Mouse (Mus musculus): ENCODE results near the gene Unc45a. TPM values are rescaled to one million over a fixed set of nuclear protein-coding genes. Genes with fewer than 3 reads are reported as not detected.

Unc45a gene
- polyA plus RNA-seq, 1 experiment from 2014 or later: 45.5 TPM

GRCm38 (mm10) chr7:80287736-80288135 is 53.1 kb downstream of the Unc45a start:
- no peaks in the 10 kb centered on the region for H3K4me1 ChIP-seq
- H3K9me3 ChIP-seq: no peaks in the 10 kb centered on the region
- WGBS: 87% methylated on average over 10 of the region's 10 CpGs
- no peaks in the 10 kb centered on the region for H3K27me3 ChIP-seq
- no peak overlapping the region for H3K27ac ChIP-seq
- H3K4me3 ChIP-seq (replicated peaks): no peak overlapping the region
- peaks cover 74% of the 10 kb centered on the region for H3K36me3 ChIP-seq (replicated peaks)
- no peak overlapping the region for H3K4me2 ChIP-seq
- no peak overlapping the region for H3K9ac ChIP-seq
- no peak for ATAC-seq (ENCODE audit: low FRiP score)

GRCm38 (mm10) chr7:80285725-80286124 is 55.1 kb downstream of the Unc45a start:
- Histone ChIP-seq H3K36me3 (replicated peaks) (peaks cover 71% of the 10 kb centered on the region), H3K4me3 (replicated peaks) (no peak overlapping the region), H3K4me2 (no peak overlapping the region), H3K27ac (no peak overlapping the region), H3K9me3 (no peaks in the 10 kb centered on the region), H3K4me1 (no peaks in the 10 kb centered on the region), H3K9ac (no peak overlapping the region), H3K27me3 (no peaks in the 10 kb centered on the region)
- WGBS: 94% methylated on average over 6 of the region's 6 CpGs
- ATAC-seq (ENCODE audit: low FRiP score): no peak

GRCm38 (mm10) chr7:80284391-80284790 is 56.4 kb downstream of the Unc45a start:
- no peak for ATAC-seq (ENCODE audit: low FRiP score)
- Histone ChIP-seq H3K4me3 (replicated peaks) (no peak overlapping the region), H3K4me2 (no peak overlapping the region), H3K4me1 (no peaks in the 10 kb centered on the region), H3K9ac (no peak overlapping the region), H3K9me3 (no peaks in the 10 kb centered on the region), H3K36me3 (replicated peaks) (peaks cover 70% of the 10 kb centered on the region), H3K27ac (no peak overlapping the region), H3K27me3 (no peaks in the 10 kb centered on the region)
- WGBS: 91% methylated on average over 5 of the region's 5 CpGs

- H3K9ac ChIP-seq: no peak overlapping the region
- no peaks in the 10 kb centered on the region for H3K27me3 ChIP-seq
- H3K27ac ChIP-seq: no peak overlapping the region
- WGBS: 91% methylated on average over 3 of the region's 3 CpGs
- no peak for ATAC-seq (ENCODE audit: low FRiP score)
- no peaks in the 10 kb centered on the region for H3K4me1 ChIP-seq
- no peak overlapping the region for H3K4me3 ChIP-seq (replicated peaks)
- no peak overlapping the region for H3K4me2 ChIP-seq
- peaks cover 77% of the 10 kb centered on the region for H3K36me3 ChIP-seq (replicated peaks)
- no peaks in the 10 kb centered on the region for H3K9me3 ChIP-seq
Measured at GRCm38 (mm10) chr7:80283226-80283918, 57.4 kb downstream of the Unc45a start.

- H3K36me3 ChIP-seq (replicated peaks): peaks cover 78% of the 10 kb centered on the region
- H3K27ac ChIP-seq: no peak overlapping the region
- H3K9me3 ChIP-seq: no peaks in the 10 kb centered on the region
- WGBS: 81% methylated on average over 3 of the region's 3 CpGs
- no peak overlapping the region for H3K4me2 ChIP-seq
- no peaks in the 10 kb centered on the region for H3K4me1 ChIP-seq
- no peaks in the 10 kb centered on the region for H3K27me3 ChIP-seq
- ATAC-seq (ENCODE audit: low FRiP score): no peak
- H3K4me3 ChIP-seq (replicated peaks): no peak overlapping the region
- no peak overlapping the region for H3K9ac ChIP-seq
Measured at GRCm38 (mm10) chr7:80281646-80282045, 59.2 kb downstream of the Unc45a start.

- no peaks in the 10 kb centered on the region for H3K4me1 ChIP-seq
- 90% methylated on average over 2 of the region's 2 CpGs for WGBS
- no peak for ATAC-seq (ENCODE audit: low FRiP score)
- H3K4me2 ChIP-seq: no peak overlapping the region
- no peak overlapping the region for H3K27ac ChIP-seq
- peaks cover 78% of the 10 kb centered on the region for H3K36me3 ChIP-seq (replicated peaks)
- no peak overlapping the region for H3K9ac ChIP-seq
- H3K27me3 ChIP-seq: no peaks in the 10 kb centered on the region
- no peaks in the 10 kb centered on the region for H3K9me3 ChIP-seq
- no peak overlapping the region for H3K4me3 ChIP-seq (replicated peaks)
Measured at GRCm38 (mm10) chr7:80280998-80281397, 59.8 kb downstream of the Unc45a start.

- no peaks in the 10 kb centered on the region for H3K27me3 ChIP-seq
- no peaks in the 10 kb centered on the region for H3K4me1 ChIP-seq
- no peak overlapping the region for H3K27ac ChIP-seq
- H3K9me3 ChIP-seq: peaks cover 4% of the 10 kb centered on the region
- no peak overlapping the region for H3K4me2 ChIP-seq
- ATAC-seq (ENCODE audit: low FRiP score): no peak
- H3K9ac ChIP-seq: no peak overlapping the region
- H3K36me3 ChIP-seq (replicated peaks): peaks cover 76% of the 10 kb centered on the region
- 85% methylated on average over 10 of the region's 10 CpGs for WGBS
- H3K4me3 ChIP-seq (replicated peaks): no peak overlapping the region
Measured at GRCm38 (mm10) chr7:80280032-80280431, 60.8 kb downstream of the Unc45a start.

- ATAC-seq (ENCODE audit: low FRiP score): no peak
- Histone ChIP-seq H3K27ac (no peak overlapping the region), H3K27me3 (no peaks in the 10 kb centered on the region), H3K9ac (no peak overlapping the region), H3K36me3 (replicated peaks) (peaks cover 77% of the 10 kb centered on the region), H3K4me1 (no peaks in the 10 kb centered on the region), H3K9me3 (peaks cover 18% of the 10 kb centered on the region), H3K4me3 (replicated peaks) (no peak overlapping the region), H3K4me2 (no peak overlapping the region)
- WGBS: 95% methylated on average over 4 of the region's 4 CpGs
Measured at GRCm38 (mm10) chr7:80276374-80276773, 64.4 kb downstream of the Unc45a start.

Other genes with a start within 250 kb of the Unc45a start
- 359 and 369 TPM in 2 replicates for gene Idh2, start 225.6 kb downstream of the Unc45a start, polyA plus RNA-seq (2016; fragmentation: Nextera tagmentation; extraction: Ambion mirVana)
- gene Sema4b, start 154.2 kb downstream of the Unc45a start, polyA plus RNA-seq (2016; fragmentation: Nextera tagmentation; extraction: Ambion mirVana): 16.7 and 19.4 TPM in 2 replicates
- gene Cib1, start 108.2 kb downstream of the Unc45a start, polyA plus RNA-seq (2016; fragmentation: Nextera tagmentation; extraction: Ambion mirVana): 34.7 and 41.6 TPM in 2 replicates
- 4.2 and 4.8 TPM in 2 replicates for gene Gdpgp1, start 108.1 kb downstream of the Unc45a start, polyA plus RNA-seq (2016; fragmentation: Nextera tagmentation; extraction: Ambion mirVana)
- gene Ttll13, start 94.6 kb downstream of the Unc45a start, polyA plus RNA-seq (2016; fragmentation: Nextera tagmentation; extraction: Ambion mirVana): 1.1 and 1.3 TPM in 2 replicates
- gene Ngrn, start 79.8 kb downstream of the Unc45a start, polyA plus RNA-seq (2016; fragmentation: Nextera tagmentation; extraction: Ambion mirVana): 56.8 TPM in 2 replicates
- gene Vps33b, start 71.4 kb downstream of the Unc45a start, polyA plus RNA-seq (2016; fragmentation: Nextera tagmentation; extraction: Ambion mirVana): 17.4 and 19.1 TPM in 2 replicates
- gene Prc1, start 46.6 kb downstream of the Unc45a start, polyA plus RNA-seq (2016; fragmentation: Nextera tagmentation; extraction: Ambion mirVana): 222 and 240 TPM in 2 replicates
- gene Rccd1, start 16.6 kb downstream of the Unc45a start, polyA plus RNA-seq (2016; fragmentation: Nextera tagmentation; extraction: Ambion mirVana): 14.1 and 19.1 TPM in 2 replicates
- gene Hddc3, start 2.1 kb upstream of the Unc45a start, polyA plus RNA-seq (2016; fragmentation: Nextera tagmentation; extraction: Ambion mirVana): 24.4 and 28.3 TPM in 2 replicates
- gene Man2a2, start 30.4 kb upstream of the Unc45a start, polyA plus RNA-seq (2016; fragmentation: Nextera tagmentation; extraction: Ambion mirVana): 23.8 and 26.0 TPM in 2 replicates
- gene Fes, start 46.9 kb upstream of the Unc45a start, polyA plus RNA-seq (2016; fragmentation: Nextera tagmentation; extraction: Ambion mirVana): 6.6 and 7.4 TPM in 2 replicates
- gene Furin, start 64.4 kb upstream of the Unc45a start, polyA plus RNA-seq (2016; fragmentation: Nextera tagmentation; extraction: Ambion mirVana): 3.3 and 4.3 TPM in 2 replicates
- gene Blm, start 194.1 kb upstream of the Unc45a start, polyA plus RNA-seq (2016; fragmentation: Nextera tagmentation; extraction: Ambion mirVana): 39.6 and 43.7 TPM in 2 replicates